ENCODE assay signal across 14 mouse cellular contexts in genomic region chr8:128727213-128727612, GRCm38 (mm10).
"Had no signal": no experiment of that assay in that cellular context is flagged by ENCODE, and none has a peak within 500 bp of the region (broad histone marks: within the 10 kb centered on the region; RNA-seq: fewer than 3 reads in every experiment).

No protein-coding gene starts in this region.

- ATAC-seq: liver, embryonic 12.5 days had no signal

- H3K9me3 ChIP-seq: kidney, embryonic 15.5 days; limb, embryonic 13.5 days; liver, embryonic 12.5 days had no signal

- H3K4me3 ChIP-seq: kidney, embryonic 15.5 days; limb, embryonic 13.5 days; liver, embryonic 12.5 days; myocyte had no signal

- H3K27ac ChIP-seq: kidney, embryonic 15.5 days; limb, embryonic 13.5 days; liver, embryonic 12.5 days had no signal

- DNase-seq: kidney, adult 11 months; kidney, postnatal 14 days; left cerebral cortex, postnatal 4 days; lung, embryonic 14.5 days; lung, postnatal 10 days; lung, postnatal 4 days; right cerebral cortex, postnatal 4 days; spleen, adult 18-20 months; thymus, adult 18-20 months; thymus, postnatal 25 days had no signal

- H3K4me1 ChIP-seq: kidney, embryonic 15.5 days; limb, embryonic 13.5 days; liver, embryonic 12.5 days had no signal

- H3K9ac ChIP-seq: kidney, embryonic 15.5 days; limb, embryonic 13.5 days; liver, embryonic 12.5 days; lung, embryonic 14.5 days had no signal

- H3K4me2 ChIP-seq: kidney, embryonic 15.5 days; limb, embryonic 13.5 days; liver, embryonic 12.5 days; lung, embryonic 14.5 days had no signal

- H3K27me3 ChIP-seq: kidney, embryonic 15.5 days; limb, embryonic 13.5 days; liver, embryonic 12.5 days had no signal
